Mouse (Mus musculus) hindbrain, embryonic 16.5 days (tissue): ENCODE data around the gene Gfod1. TPM values are rescaled to one million over a fixed set of nuclear protein-coding genes. Genes with fewer than 3 reads are reported as not detected.

ENCODE experiments used
- ATAC-seq: fragments of 200-750 bp; cut with Nextera tagmentation; 2 replicates; pipeline ENCODE4 v1.8.0; 2017; ENCODE audit warnings: moderate TSS enrichment, moderate library complexity
- H3K27ac ChIP-seq: fragments of 300-500 bp; sonication (generic); 2 replicates; pipeline ENCODE4 v1.5.1; 2014; ENCODE audit warnings: low read depth, mild to moderate bottlenecking, control low read depth, low read length, moderate library complexity
- H3K27me3 ChIP-seq: fragments of 300-500 bp; sonication (generic); replicated peaks from 2 replicates; pipeline ENCODE4 v1.6.1; 2014; ENCODE audit warnings: low read length; ENCODE audit not compliant: control insufficient read depth, insufficient read depth
- H3K36me3 ChIP-seq: fragments of 300-500 bp; sonication (generic); 2 replicates; pipeline ENCODE4 v1.6.1; 2014; ENCODE audit warnings: mild to moderate bottlenecking, low read length, moderate library complexity, mixed read lengths; ENCODE audit not compliant: control insufficient read depth, insufficient read depth
- H3K4me1 ChIP-seq: fragments of 300-500 bp; sonication (generic); 2 replicates; pipeline ENCODE4 v1.6.1; 2014; ENCODE audit warnings: low read depth, low read length; ENCODE audit not compliant: control insufficient read depth, insufficient read depth
- H3K4me2 ChIP-seq: fragments of 300-500 bp; sonication (generic); 2 replicates; pipeline ENCODE4 v1.6.1; 2014; ENCODE audit warnings: mild to moderate bottlenecking, low read length, control low read depth, moderate library complexity
- H3K4me3 ChIP-seq: fragments of 300-500 bp; sonication (generic); 2 replicates; pipeline ENCODE4 v1.5.1; 2014; ENCODE audit warnings: mild to moderate bottlenecking, low read length, control low read depth, moderate library complexity
- H3K9ac ChIP-seq: fragments of 300-500 bp; sonication (generic); 2 replicates; pipeline ENCODE4 v1.6.1; 2014; ENCODE audit warnings: low read depth, mild to moderate bottlenecking, control low read depth, low read length, moderate library complexity
- H3K9me3 ChIP-seq: fragments of 300-500 bp; sonication (generic); 2 replicates; pipeline ENCODE4 v1.6.1; 2014; ENCODE audit warnings: mild to moderate bottlenecking, low read length, moderate library complexity; ENCODE audit not compliant: control insufficient read depth
- WGBS: fragments of 180-500 bp; shearing (Covaris S2); extraction: QIAGEN DNeasy Blood & Tissue Kit; methylation state at CpG from one replicate; pipeline ENCODE4 v1.1.7; 2014; 5-methylcytosine and 5-hydroxymethylcytosine counted together
- polyA plus RNA-seq: library from polyadenylated mRNA; unstranded; fragments of >200 nt; fragmentation: Nextera tagmentation; extraction: Ambion mirVana; gene quantifications from 2 replicates; pipeline ENCODE4 v1.2.1, GENCODE M21; 2015

The Gfod1 gene
- polyA plus RNA-seq, 1 experiment from 2014 or later = 2.4 TPM

- peak overlapping the region; percentile 34 for H3K4me3 ChIP-seq
- H3K9ac ChIP-seq = peak overlapping the region; percentile 30; the same call in 1 of the 2 replicates
- H3K27ac ChIP-seq = no peak overlapping the region
- no peaks in the 10 kb centered on the region for H3K27me3 ChIP-seq
- peak; percentile 79 for ATAC-seq
- H3K4me2 ChIP-seq = peak overlapping the region; percentile 60
- no peaks in the 10 kb centered on the region for H3K36me3 ChIP-seq
- 34% methylated on average over 8 of the region's 8 CpGs for WGBS
- peaks cover 10% of the 10 kb centered on the region for H3K4me1 ChIP-seq
- no peaks in the 10 kb centered on the region for H3K9me3 ChIP-seq
These were observed 120.5 kb downstream of the Gfod1 start for GRCm38 (mm10) chr13:43183248-43184055.

- Histone ChIP-seq H3K4me1 (peaks cover 10% of the 10 kb centered on the region), H3K9me3 (no peaks in the 10 kb centered on the region), H3K27ac (no peak overlapping the region), H3K27me3 (no peaks in the 10 kb centered on the region), H3K36me3 (no peaks in the 10 kb centered on the region), H3K4me3 (peak overlapping the region; percentile 34), H3K4me2 (peak overlapping the region; percentile 60), H3K9ac (peak overlapping the region; percentile 31; the same call in 1 of the 2 replicates)
- peak; percentile 82 for ATAC-seq
- 19% methylated on average over 14 of the region's 14 CpGs for WGBS
These were observed 121.3 kb downstream of the Gfod1 start for GRCm38 (mm10) chr13:43182465-43183201.

GRCm38 (mm10) chr13:43181104-43181503 is 122.9 kb downstream of the Gfod1 start:
- Histone ChIP-seq H3K36me3 (no peaks in the 10 kb centered on the region), H3K27ac (no peak overlapping the region), H3K4me2 (no peak overlapping the region), H3K9ac (no peak overlapping the region), H3K4me3 (no peak overlapping the region), H3K4me1 (peaks cover 10% of the 10 kb centered on the region), H3K27me3 (no peaks in the 10 kb centered on the region), H3K9me3 (no peaks in the 10 kb centered on the region)
- WGBS = 66% methylated on average over 7 of the region's 7 CpGs
- ATAC-seq = no peak

GRCm38 (mm10) chr13:43177317-43177716 is 126.7 kb downstream of the Gfod1 start:
- no peak overlapping the region for H3K4me3 ChIP-seq
- H3K4me1 ChIP-seq = peaks cover 2% of the 10 kb centered on the region
- no peak overlapping the region for H3K9ac ChIP-seq
- no peak overlapping the region for H3K27ac ChIP-seq
- H3K9me3 ChIP-seq = no peaks in the 10 kb centered on the region
- no peaks in the 10 kb centered on the region for H3K36me3 ChIP-seq
- WGBS = 93% methylated on average over 7 of the region's 7 CpGs
- H3K27me3 ChIP-seq = no peaks in the 10 kb centered on the region
- H3K4me2 ChIP-seq = no peak overlapping the region
- no peak for ATAC-seq

- WGBS = 90% methylated on average over 3 of the region's 3 CpGs
- no peak for ATAC-seq
These were observed 127.3 kb downstream of the Gfod1 start for GRCm38 (mm10) chr13:43176676-43177075.

GRCm38 (mm10) chr13:43173262-43173661 is 130.7 kb downstream of the Gfod1 start:
- no peak for ATAC-seq
- H3K27ac ChIP-seq = no peak overlapping the region
- H3K27me3 ChIP-seq = no peaks in the 10 kb centered on the region
- H3K9ac ChIP-seq = no peak overlapping the region
- H3K4me2 ChIP-seq = no peak overlapping the region
- no peak overlapping the region for H3K4me3 ChIP-seq
- WGBS = 19% methylated on average over 9 of the region's 9 CpGs
- H3K36me3 ChIP-seq = no peaks in the 10 kb centered on the region
- peaks cover 7% of the 10 kb centered on the region for H3K4me1 ChIP-seq
- H3K9me3 ChIP-seq = no peaks in the 10 kb centered on the region

More at GRCm38 (mm10) chr13:43176676-43177075, 127.3 kb downstream of the Gfod1 start:
- Histone ChIP-seq H3K27me3 (no peaks in the 10 kb centered on the region), H3K36me3 (no peaks in the 10 kb centered on the region), H3K4me2 (no peak overlapping the region), H3K4me1 (peaks cover 7% of the 10 kb centered on the region), H3K9me3 (no peaks in the 10 kb centered on the region), H3K9ac (no peak overlapping the region), H3K4me3 (no peak overlapping the region), H3K27ac (no peak overlapping the region)

GRCm38 (mm10) chr13:43172036-43172713 is 131.8 kb downstream of the Gfod1 start:
- Histone ChIP-seq H3K9ac (peak overlapping the region; percentile 82), H3K9me3 (no peaks in the 10 kb centered on the region), H3K4me1 (peaks cover 7% of the 10 kb centered on the region), H3K27me3 (no peaks in the 10 kb centered on the region), H3K4me3 (peak overlapping the region; percentile 63), H3K36me3 (no peaks in the 10 kb centered on the region), H3K27ac (peak overlapping the region; percentile 86; the same call in 1 of the 2 replicates), H3K4me2 (peak overlapping the region; percentile 77)
- WGBS = 29% methylated on average over 14 of the region's 14 CpGs
- no peak for ATAC-seq

- Histone ChIP-seq H3K9me3 (no peaks in the 10 kb centered on the region), H3K36me3 (no peaks in the 10 kb centered on the region), H3K27ac (peak within 1 kb of the TSS; percentile 89), H3K4me2 (peak within 1 kb of the TSS; percentile 77), H3K9ac (peak within 1 kb of the TSS; percentile 88), H3K27me3 (no peaks in the 10 kb centered on the region), H3K4me1 (peaks cover 7% of the 10 kb centered on the region), H3K4me3 (peak within 1 kb of the TSS; percentile 63)
- ATAC-seq = peak; percentile 95
- WGBS = 1% methylated on average over 37 of the region's 48 CpGs
These were observed 132.8 kb downstream of the Gfod1 start, which contains the start of gene Tbc1d7 for GRCm38 (mm10) chr13:43171020-43171710. Gene Tbc1d7, minus strand, starts transcription at chr13:43171501.
